Mouse (Mus musculus) gastrocnemius, adult 2 months (tissue): Measurements from ENCODE around the gene Ecel1. TPM values are rescaled to one million over a fixed set of nuclear protein-coding genes. Genes with fewer than 3 reads are reported as not detected.

Experiments
- DNase-seq: peaks from one replicate; pipeline ENCODE4 v3.0.0; 2022
- H3K27ac ChIP-seq: fragments of 200-600 bp; 2 replicates; pipeline ENCODE4 v1.8.1; 2022; ENCODE audit warnings: mild to moderate bottlenecking
- H3K4me3 ChIP-seq: fragments of 200-600 bp; 2 replicates; pipeline ENCODE4 v1.8.1; 2022; ENCODE audit warnings: mild to moderate bottlenecking, moderate library complexity
- CTCF ChIP-seq: fragments of 200-600 bp; IDR thresholded peaks from 2 replicates; pipeline ENCODE4 v1.8.1; 2022; ENCODE audit warnings: antibody characterized with exemption, mild to moderate bottlenecking, moderate library complexity
- intact Hi-C: fragments of 180-260 bp; cut with DNase I; formaldehyde crosslinking; loops from one replicate; pipeline ENCODE4 v1.15.1; 2025
- total RNA-seq, 2 experiments: library from RNA; stranded (reverse); gene quantifications; 2 replicates each; pipeline ENCODE4 v1.2.3; 2021

Ecel1 gene
- total RNA-seq, 2 experiments from 2014 or later, result not detected

GRCm38 (mm10) chr1:87155531-87156198 lies 656 bp downstream of the Ecel1 start:
- DNase-seq, result no peak
- intact Hi-C loops, result no loop called here
- Histone ChIP-seq H3K27ac (no peak overlapping the region), H3K4me3 (peak overlapping the region; percentile 38)
- TF ChIP-seq CTCF, result no peak

GRCm38 (mm10) chr1:87154501-87155120 lies 1.7 kb downstream of the Ecel1 start:
- DNase-seq, result no peak
- intact Hi-C loops, result no loop called here
- TF ChIP-seq CTCF, result no peak
- Histone ChIP-seq H3K4me3 (peak overlapping the region; percentile 58), H3K27ac (no peak overlapping the region)

GRCm38 (mm10) chr1:87153776-87154500 lies 2.4 kb downstream of the Ecel1 start:
- intact Hi-C loops, result no loop called here
- Histone ChIP-seq H3K27ac (no peak overlapping the region), H3K4me3 (peak overlapping the region; percentile 58)
- DNase-seq, result no peak
- TF ChIP-seq CTCF, result no peak

GRCm38 (mm10) chr1:87151286-87151685 lies 5.0 kb downstream of the Ecel1 start:
- intact Hi-C loops, result no loop called here
- Histone ChIP-seq H3K27ac (no peak overlapping the region), H3K4me3 (no peak overlapping the region)
- peak; percentile 65 for DNase-seq
- TF ChIP-seq CTCF, result no peak

GRCm38 (mm10) chr1:87149422-87149821 lies 6.9 kb downstream of the Ecel1 start:
- Histone ChIP-seq H3K27ac (no peak overlapping the region), H3K4me3 (no peak overlapping the region)
- intact Hi-C loops, result no loop called here
- no peak for DNase-seq
- no peak for TF ChIP-seq CTCF

- no peak for DNase-seq
- intact Hi-C loops, result no loop called here
- no peak overlapping the region for H3K4me3 ChIP-seq
- TF ChIP-seq CTCF, result no peak
- H3K27ac ChIP-seq, result no peak overlapping the region
Observed at GRCm38 (mm10) chr1:87143141-87143540, 13.2 kb downstream of the Ecel1 start.

- DNase-seq, result peak; percentile 60
- Histone ChIP-seq H3K4me3 (no peak overlapping the region), H3K27ac (no peak overlapping the region)
- no peak for TF ChIP-seq CTCF
- intact Hi-C loops, result no loop called here
Observed at GRCm38 (mm10) chr1:87142456-87142855, 13.9 kb downstream of the Ecel1 start.

GRCm38 (mm10) chr1:87141550-87141949 lies 14.8 kb downstream of the Ecel1 start:
- DNase-seq, result no peak
- intact Hi-C loops, result no loop called here
- TF ChIP-seq CTCF, result no peak
- no peak overlapping the region for H3K4me3 ChIP-seq
- no peak overlapping the region for H3K27ac ChIP-seq

GRCm38 (mm10) chr1:87131803-87132202 lies 24.5 kb downstream of the Ecel1 start:
- Histone ChIP-seq H3K27ac (no peak overlapping the region), H3K4me3 (no peak overlapping the region)
- DNase-seq, result no peak
- TF ChIP-seq CTCF, result no peak
- intact Hi-C loops, result no loop called here

- intact Hi-C loops, result no loop called here
- Histone ChIP-seq H3K27ac (no peak overlapping the region), H3K4me3 (peak overlapping the region; percentile 34)
- DNase-seq, result no peak
- TF ChIP-seq CTCF, result no peak
Observed at GRCm38 (mm10) chr1:87127206-87128030, 28.9 kb downstream of the Ecel1 start.

- no peak for TF ChIP-seq CTCF
- no peak within 1 kb of the TSS for H3K4me3 ChIP-seq
- DNase-seq, result no peak
- no peak within 1 kb of the TSS for H3K27ac ChIP-seq
- intact Hi-C loops, result no loop called here
Observed at GRCm38 (mm10) chr1:87124673-87125072, 31.6 kb downstream of the Ecel1 start, which contains the start of gene Akp3. Gene Akp3, plus strand, starts transcription at chr1:87124973.

- no peak for TF ChIP-seq CTCF
- DNase-seq, result no peak
- Histone ChIP-seq H3K27ac (no peak overlapping the region), H3K4me3 (no peak overlapping the region)
- intact Hi-C loops, result no loop called here
Observed at GRCm38 (mm10) chr1:87114784-87115183, 41.5 kb downstream of the Ecel1 start.
